Mouse (Mus musculus) urinary bladder, adult 2 months (tissue): ENCODE measurements at regions not wholly inside any gene's neighbourhood (a gene's known extent, or its start where the extent isn't known, plus 50 kb on each side); places are given as distances from the start of the nearest gene placed in this dataset.

Experiments
- DNase-seq: peaks from one replicate; pipeline ENCODE4 v3.0.0; 2022; ENCODE audit warnings: low spot score

- no peak for DNase-seq
Observed at GRCm38 (mm10) chr6:59556668-59557310, 130.7 kb upstream of the Gprin3 start.

GRCm38 (mm10) chr6:59537025-59537424, 110.9 kb upstream of the Gprin3 start:
- DNase-seq, result no peak

- no peak for DNase-seq
Observed at GRCm38 (mm10) chr6:59524940-59525265, 98.8 kb upstream of the Gprin3 start.

GRCm38 (mm10) chr6:59524095-59524939, 98.2 kb upstream of the Gprin3 start:
- no peak for DNase-seq

GRCm38 (mm10) chr6:59522960-59523359, 96.9 kb upstream of the Gprin3 start:
- no peak for DNase-seq

GRCm38 (mm10) chr6:59500818-59501217, 74.7 kb upstream of the Gprin3 start:
- no peak for DNase-seq

- no peak for DNase-seq
Observed at GRCm38 (mm10) chr6:59498800-59499199, 72.7 kb upstream of the Gprin3 start.

- DNase-seq, result peak; percentile 30
Observed at GRCm38 (mm10) chr6:59498079-59498478, 72.0 kb upstream of the Gprin3 start.

- no peak for DNase-seq
Observed at GRCm38 (mm10) chr6:59489001-59489575, 63.0 kb upstream of the Gprin3 start.

- no peak for DNase-seq
Observed at GRCm38 (mm10) chr6:59488386-59488785, 62.3 kb upstream of the Gprin3 start.

GRCm38 (mm10) chr6:59484004-59484403, 57.9 kb upstream of the Gprin3 start:
- DNase-seq, result no peak

GRCm38 (mm10) chr6:59483587-59483986, 57.5 kb upstream of the Gprin3 start:
- DNase-seq, result no peak
